Mouse (Mus musculus): ENCODE results near the gene Cldn14.

DNA sequence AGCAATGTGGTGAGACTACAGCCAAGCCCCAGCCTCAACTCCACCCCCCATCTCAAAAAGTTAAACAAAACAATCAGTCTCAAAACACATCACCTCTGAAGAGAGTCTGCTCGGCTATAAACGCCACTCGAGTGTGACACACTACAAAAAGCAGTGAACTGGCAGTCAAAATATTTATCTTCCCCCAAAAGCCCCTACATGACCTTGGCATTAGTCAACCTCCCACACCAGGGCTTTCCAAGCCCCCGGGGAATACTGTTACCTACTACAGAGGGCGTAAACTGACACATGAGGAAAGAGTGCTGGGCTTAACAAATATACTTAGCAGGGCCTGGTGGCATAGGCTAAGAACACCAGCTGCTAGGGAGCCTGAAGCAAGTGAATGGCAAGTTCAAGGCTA is 46.4 kb downstream of the Cldn14 start:
- TF ChIP-seq CTCF (IDR thresholded peaks at IDR 0.05 in 2 of 3, conservative IDR thresholded peaks at IDR 0.05 in 1 of 3; ENCODE audit: control insufficient read depth in 1 of 3, insufficient read depth in 1 of 3, low read depth in 2 of 3, low read length in 3 of 3, poor library complexity in 1 of 3, severe bottlenecking in 1 of 3) (no peak), POLR2A (IDR thresholded peaks at IDR 0.05; ENCODE audit: control insufficient read depth in 1 of 2, insufficient read depth in 1 of 2, low read depth in 1 of 2, low read length in 2 of 2, poor library complexity in 1 of 2) (no peak), GABPA (IDR thresholded peaks at IDR 0.05; ENCODE audit: low read depth, low read length) (no peak), MAX (IDR thresholded peaks at IDR 0.05; ENCODE audit: low read length) (no peak), EP300 (IDR thresholded peaks at IDR 0.05; ENCODE audit: low read depth in 1 of 2, low read length in 2 of 2) (no peak)

Data from MEL (cell line).